Mouse (Mus musculus) granulocyte monocyte progenitor cell, adult 5-6 weeks (primary cell): ENCODE results near the gene BC028528. TPM values are rescaled to one million over a fixed set of nuclear protein-coding genes. Genes with fewer than 3 reads are reported as not detected.
A peak's percentile ranks its signal among the peaks of the same experiment; 100 is the strongest.
"Not testable (repeated sequence)": the region's sequence is repeated elsewhere in the genome, so short reads cannot be mapped to it uniquely, and the experiment has no call there.

Experiments
- ATAC-seq: replicated peaks from 2 replicates; pipeline ENCODE4 v1.8.0; 2016; ENCODE audit warnings: mild to moderate bottlenecking, moderate TSS enrichment, inconsistent platforms; ENCODE audit not compliant: poor library complexity, severe bottlenecking
- total RNA-seq, 2 experiments: library from RNA; stranded (forward) in 1 of 2; stranded (reverse) in 1 of 2; fragments of 200-712, 200-1000 nt in 1 of 2; fragments of >200 nt in 1 of 2; fragmentation: Nextera tagmentation in 1 of 2; gene quantifications; 2 replicates each; pipeline ENCODE4 v1.2.3; 2014 to 2017

BC028528 gene
- total RNA-seq, 2 experiments from 2014 or later = 51.1 to 65.2 TPM

DNA sequence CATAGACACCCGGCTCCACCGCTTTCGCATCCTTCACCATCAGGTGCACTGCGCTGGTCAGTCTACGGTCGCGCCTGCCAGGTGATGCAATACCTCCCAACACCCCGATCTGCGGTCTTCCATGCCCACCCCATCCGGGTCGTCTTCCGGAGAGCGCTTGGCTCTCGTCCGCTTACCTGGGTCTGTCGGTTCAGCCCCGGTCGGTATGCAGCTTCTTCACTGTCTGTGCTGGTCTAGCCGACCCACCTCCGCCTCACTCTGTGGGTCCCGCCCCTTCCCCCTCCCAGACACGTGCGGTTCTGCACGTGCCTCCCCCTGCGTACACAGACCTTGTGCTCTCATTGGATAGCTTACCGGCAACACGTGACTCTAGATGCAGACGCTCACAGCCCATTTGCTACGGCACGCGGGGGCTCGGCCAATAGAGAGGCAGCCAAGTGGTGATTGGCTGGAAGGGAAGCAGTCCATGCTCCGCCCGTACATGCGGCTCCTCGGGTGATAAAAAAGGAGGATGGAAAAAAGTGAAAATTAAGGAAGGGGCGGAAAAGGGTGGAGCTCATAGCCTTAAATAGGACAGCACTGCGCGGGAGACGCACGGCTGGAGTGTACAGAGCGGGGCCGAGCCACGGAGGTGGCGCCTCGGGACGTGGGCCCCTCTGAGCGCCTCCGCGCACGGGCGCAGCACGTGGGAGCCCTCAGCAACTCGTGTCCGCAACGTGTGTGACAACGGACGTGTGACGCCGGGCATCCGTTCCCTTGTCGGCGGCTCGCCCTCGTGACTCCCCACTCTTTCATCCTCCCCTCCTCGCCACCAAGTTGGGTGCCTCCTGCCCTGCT is 9.6 kb downstream of the BC028528 start, which contains the start of gene Ciart:
Gene Ciart, minus strand, starts transcription at position 273 of the 837 bp plus-strand sequence.
- ATAC-seq = peak; percentile 95

DNA sequence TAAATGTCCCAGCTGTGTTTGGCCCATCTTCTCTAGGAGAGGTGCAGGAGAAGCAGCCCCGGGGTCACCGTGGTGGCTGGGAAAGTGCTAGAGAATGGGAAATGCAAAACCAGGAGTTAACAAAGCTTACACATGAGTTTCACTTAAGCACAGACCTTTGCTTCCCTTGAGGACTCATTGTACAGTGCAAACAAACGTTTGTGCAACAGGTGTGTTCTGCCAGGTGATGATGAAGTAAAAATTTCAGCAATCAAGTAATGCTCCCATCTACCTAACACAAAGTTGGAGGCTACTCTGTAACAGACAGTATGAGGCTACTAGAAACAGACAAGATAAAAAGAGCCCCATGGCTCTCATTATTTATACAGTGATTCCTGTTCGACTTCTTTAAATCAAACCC is 12.7 kb downstream of the BC028528 start:
- no peak for ATAC-seq

GRCm38 (mm10) chr3:95872048-95872447 is 19.8 kb downstream of the BC028528 start:
- no peak for ATAC-seq

DNA sequence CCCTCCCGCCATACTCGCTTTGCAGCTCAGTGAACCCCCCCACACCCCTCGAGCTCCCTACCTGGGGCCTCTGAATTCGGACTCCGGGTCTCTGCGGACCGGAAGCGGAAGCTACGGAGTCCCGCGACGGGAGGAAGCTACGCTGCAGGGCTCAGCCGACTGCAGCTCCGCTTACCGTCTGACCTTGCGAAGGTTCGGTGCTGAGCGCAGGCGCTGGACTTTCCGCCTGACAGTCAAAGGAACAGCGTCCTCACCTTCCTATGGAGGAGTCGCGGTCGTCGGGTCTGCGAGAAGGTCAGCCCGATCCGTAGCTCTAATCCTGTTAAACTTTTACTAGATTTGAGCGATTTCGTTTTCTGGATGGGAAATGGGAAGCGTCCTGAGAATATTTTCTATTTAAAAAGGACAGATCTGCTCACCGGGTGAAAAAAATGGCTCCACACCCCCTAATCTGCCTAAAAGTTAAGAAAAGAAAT is 20.4 kb downstream of the BC028528 start, which contains the start of gene Mrps21:
Gene Mrps21, minus strand, starts transcription at position 128 of the 476 bp plus-strand sequence.
- ATAC-seq = peak; percentile 100

DNA sequence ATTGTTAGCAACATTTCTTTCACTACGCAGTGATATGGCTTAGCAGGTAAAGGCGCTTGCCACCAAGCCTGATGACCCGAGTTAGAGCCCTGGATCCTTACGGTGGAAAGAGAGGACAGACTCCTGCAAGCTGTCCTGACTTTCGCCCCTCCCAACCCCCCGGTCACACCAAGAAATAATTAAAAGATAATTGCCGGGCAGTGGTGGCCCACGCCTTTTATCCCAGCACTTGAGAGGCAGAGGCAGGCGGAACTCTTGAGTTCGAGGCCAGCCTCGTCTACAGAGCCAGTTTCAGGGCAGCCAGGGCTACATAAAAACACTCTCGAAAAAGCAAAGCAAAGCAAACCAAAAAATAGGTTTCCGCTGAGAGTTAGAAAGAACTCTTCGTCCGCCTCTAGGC is 20.8 kb downstream of the BC028528 start:
- no peak for ATAC-seq

DNA sequence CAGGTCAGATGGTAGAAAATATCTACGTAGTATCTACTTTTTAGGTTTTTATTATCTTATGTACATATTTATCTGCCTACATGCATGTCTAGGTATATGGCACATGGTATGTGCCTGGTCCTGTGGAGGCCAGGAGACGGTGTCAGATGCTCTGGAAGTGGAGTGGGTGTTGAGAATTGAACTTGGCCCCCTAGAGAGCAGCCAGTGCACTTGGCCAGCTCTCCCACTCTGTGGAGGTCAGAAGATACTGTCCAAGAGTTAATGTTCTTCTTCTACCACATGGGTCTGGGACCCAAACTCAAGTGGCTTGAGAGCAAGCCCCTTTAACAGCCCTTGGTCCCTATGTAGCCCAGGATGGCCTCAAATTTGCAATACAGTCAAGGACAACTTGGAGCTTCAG is 24.4 kb downstream of the BC028528 start:
- ATAC-seq = no peak

- no peak for ATAC-seq
Observed at GRCm38 (mm10) chr3:95866071-95866470, 25.7 kb downstream of the BC028528 start.

DNA sequence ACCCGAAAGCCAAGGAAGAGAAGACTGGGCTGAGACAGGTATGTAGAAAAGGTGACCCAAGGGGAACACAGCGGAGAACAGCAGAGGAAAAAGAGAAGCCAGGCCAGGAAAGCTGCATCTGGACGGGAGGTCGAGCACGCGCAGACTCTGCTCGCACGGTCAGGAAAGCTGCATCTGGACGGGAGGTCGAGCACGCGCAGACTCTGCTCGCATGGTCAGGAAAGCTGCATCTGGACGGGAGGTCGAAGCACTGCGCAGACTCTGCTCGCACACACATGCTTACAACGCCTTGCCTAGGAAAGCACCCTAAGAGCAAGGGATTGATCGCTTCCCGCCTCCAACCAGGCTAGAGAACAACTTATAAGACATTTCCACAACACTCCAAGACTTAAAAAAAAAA is 26.2 kb downstream of the BC028528 start:
- no peak for ATAC-seq

DNA sequence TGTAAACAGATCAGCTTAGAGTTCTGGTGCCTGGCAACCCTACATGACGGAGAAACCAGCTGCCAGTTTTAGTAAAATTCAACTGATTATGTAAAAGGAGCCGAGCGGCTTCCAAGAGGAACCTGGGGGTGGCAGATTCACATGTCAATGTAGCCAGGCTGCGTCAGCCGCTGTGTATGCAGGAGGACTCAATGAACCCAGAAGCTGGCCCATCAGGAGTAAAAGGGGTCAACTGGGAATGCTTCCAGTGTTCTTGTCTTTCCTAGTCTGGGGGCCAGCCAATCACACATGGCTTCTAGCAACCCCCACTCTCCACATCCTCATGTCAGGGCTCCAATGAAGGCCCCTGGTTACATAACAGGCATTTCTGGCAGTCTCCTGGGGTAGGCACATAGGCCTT is 26.8 kb downstream of the BC028528 start:
- no peak for ATAC-seq

DNA sequence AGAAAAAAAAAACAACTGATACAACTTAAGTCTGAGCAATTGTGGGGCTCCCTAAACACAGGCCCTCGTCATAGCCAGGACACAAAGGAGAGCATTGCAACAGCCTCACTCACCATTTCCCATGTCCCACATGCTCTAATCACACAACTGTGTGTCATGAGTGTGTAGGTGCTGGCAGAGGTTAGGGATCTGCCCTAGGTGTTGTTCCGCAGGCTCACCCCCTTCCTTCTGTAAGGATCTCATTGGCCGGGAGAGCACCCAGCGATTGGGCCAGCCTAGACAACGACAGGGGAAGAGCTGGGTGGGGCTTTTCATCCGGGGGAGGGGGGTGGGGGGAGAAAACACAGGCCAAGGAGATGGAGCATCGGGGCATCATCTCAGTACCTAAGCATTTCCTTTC is 28.2 kb downstream of the BC028528 start:
- ATAC-seq = no peak

- peak; percentile 98 for ATAC-seq
Observed at GRCm38 (mm10) chr3:95861796-95862195, 30.0 kb downstream of the BC028528 start.

- no peak for ATAC-seq
Observed at GRCm38 (mm10) chr3:95861216-95861615, 30.6 kb downstream of the BC028528 start.

GRCm38 (mm10) chr3:95860323-95860722 is 31.5 kb downstream of the BC028528 start:
- no peak for ATAC-seq

- ATAC-seq = not testable (repeated sequence)
Observed at GRCm38 (mm10) chr3:95858278-95858677, 33.5 kb downstream of the BC028528 start.

DNA sequence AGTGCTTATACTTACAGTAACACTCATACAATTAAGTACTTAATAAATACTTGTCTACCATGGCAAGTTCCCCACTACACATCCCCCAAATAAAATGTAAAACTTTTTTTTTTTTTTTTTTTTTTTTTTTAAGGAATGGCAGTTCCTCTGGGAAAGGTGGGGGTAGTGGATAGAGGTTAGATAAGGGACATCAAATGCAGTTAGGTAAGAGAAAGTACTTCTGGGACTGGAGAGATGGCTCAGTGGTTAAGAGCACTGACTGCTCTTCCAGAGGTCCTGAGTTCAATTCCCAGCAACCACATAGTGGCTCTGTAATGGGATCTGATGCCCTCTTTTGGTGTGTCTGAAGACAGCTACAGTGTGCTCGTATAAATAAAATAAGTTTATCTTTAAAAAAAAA is 34.8 kb downstream of the BC028528 start:
- ATAC-seq = not testable (repeated sequence)

DNA sequence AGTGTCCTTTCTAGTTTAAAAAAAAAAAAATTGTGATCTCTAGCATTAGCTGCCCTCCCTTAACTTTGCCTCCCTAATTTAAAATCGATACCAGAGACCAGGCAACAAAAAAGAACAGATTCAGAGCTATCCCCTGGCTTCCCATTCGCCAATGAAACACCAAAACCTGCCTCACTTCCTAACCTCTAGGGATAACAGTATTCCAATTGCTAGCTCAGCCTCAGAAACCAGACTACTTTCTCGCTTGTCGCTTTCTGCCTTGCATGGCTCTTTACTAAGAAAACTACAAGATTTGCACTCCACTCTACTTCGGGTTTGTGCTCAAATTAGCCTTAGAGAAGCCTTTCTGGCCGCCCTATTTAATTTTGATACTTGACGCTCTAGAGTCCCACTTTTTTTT is 35.7 kb downstream of the BC028528 start:
- no peak for ATAC-seq

DNA sequence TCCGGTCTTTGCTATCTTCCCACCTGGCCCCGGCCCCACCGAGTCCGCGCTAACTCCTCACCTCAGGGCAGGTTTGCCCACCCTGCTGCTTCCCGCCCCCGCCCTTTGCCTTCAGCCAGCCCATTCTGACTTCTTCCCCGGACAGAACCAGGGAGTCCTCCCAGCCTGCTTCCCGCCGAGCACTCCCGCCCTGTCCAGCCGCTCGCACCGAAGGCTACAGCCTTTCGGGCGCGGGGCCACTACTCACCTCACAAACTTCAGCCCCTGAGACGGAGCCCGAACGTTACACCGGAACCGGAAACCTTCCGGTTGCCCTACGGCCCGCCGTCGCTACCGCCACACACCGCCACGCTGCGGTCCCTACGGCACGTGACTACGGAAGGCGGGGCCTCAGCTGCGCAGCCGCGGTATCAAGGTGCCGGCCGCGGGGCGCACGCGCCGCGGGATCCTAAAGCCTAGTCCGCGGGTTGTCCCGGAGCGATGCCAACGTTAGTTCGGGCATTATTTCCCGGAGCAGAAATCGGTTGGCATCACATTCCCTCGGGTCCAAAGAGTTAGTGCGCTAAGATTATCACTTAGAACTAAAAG is 36.2 kb downstream of the BC028528 start, which contains the start of gene Prpf3:
Gene Prpf3, minus strand, starts transcription at position 384 of the 588 bp plus-strand sequence.
- ATAC-seq = peak; percentile 99

DNA sequence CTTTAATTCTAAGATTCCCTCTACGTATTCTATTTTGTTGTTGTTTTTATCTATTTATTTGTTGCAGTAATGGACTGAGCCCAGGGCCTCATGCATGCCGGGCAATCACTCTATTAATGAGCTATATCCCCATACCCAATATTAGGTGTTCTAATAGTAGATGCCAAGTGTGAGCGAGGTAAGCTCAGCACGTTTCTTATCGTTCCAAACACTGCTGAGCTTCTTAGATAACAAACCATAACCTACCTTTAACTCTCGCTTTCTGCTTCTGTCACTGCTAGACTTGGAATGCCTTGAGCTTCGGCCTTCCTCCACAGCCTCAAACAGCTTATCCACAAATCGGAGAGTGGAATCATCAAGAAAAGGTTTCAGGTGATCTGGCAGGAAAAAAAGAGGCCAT is 40.5 kb downstream of the BC028528 start:
- no peak for ATAC-seq

- ATAC-seq = no peak
Observed at GRCm38 (mm10) chr3:95850611-95851010, 41.2 kb downstream of the BC028528 start.

DNA sequence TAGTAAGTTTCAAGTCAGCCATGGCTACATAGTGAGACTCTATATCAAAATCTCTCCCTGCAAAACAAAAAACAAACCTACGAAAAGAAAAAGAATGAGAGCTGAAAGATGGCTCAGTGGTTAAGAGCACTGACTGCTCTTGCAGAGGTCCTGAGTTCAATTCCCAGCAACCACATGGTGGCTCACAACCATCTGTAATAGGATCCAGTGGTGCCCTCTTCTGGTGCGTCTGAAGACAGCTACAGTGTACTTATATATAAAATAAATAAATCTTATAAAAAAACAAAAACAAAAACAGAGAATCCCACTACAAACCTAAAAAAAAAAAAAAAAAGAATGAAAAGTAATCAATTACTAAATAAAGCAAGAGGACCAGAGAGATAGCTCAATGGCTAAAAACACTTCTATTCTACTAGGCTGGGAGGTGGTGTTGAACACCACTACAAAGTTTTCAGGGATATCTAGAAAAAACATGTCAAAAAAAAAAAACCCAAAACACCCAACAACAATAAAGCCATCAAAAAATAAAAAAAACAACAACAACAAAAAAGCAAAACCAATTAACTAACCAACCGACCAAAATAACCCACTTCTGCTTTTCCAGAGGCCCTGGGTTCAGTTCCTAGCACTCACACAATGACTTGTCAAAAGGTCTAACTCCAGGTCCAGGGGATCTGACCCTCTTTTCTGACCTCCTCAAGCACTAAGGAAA is 49.1 kb downstream of the BC028528 start:
- no peak for ATAC-seq

DNA sequence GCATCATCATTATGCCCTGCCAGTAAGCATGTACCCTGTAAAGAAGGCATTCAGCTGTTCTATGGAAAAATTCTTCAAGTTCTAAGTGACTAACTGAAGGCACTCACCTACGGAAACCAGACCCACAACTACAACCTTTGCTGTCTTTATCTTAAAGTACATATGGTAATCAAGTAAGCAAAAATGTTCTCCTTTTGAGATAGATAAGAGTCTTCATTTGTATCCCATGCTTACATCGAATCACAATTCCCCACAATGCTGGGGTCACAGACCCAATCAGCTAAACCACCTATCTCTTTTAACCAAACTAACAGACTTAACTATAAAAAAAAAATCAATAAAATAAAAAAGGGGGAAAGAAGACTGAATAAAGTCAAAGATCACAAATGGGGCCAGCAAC is 52.6 kb downstream of the BC028528 start:
- ATAC-seq = no peak
